Mouse (Mus musculus) MEL (cell line): ENCODE results near the gene S100a6. TPM values are rescaled to one million over a fixed set of nuclear protein-coding genes. Genes with fewer than 3 reads are reported as not detected.

ENCODE experiments used
- DNase-seq: peaks from one replicate; pipeline ENCODE4 v3.0.0; 2011; ENCODE audit warnings: low read depth, low spot score
- H3K27ac ChIP-seq: 2 replicates; pipeline ENCODE4 v1.5.1; 2012; ENCODE audit warnings: low read depth, mild to moderate bottlenecking, control low read depth, low read length, moderate library complexity; ENCODE audit not compliant: control insufficient read depth
- H3K27me3 ChIP-seq, 2 experiments: fragments of 150-350 bp in 1 of 2; sonication (generic) in 1 of 2; 2 replicates each; pipeline ENCODE4 v1.6.1; 2012; ENCODE audit warnings: low read length in 2 of 2, mild to moderate bottlenecking in 2 of 2, improper control_type of control experiment in 1 of 2, moderate library complexity in 1 of 2; ENCODE audit not compliant: insufficient read depth in 2 of 2, control insufficient read depth in 1 of 2
- H3K36me3 ChIP-seq, 2 experiments: 2 replicates each; pipeline ENCODE4 v1.6.1; 2012 to 2014; ENCODE audit warnings: low read length in 2 of 2, improper control_type of control experiment in 1 of 2, inconsistent platforms in 1 of 2, mild to moderate bottlenecking in 1 of 2; ENCODE audit not compliant: insufficient read depth in 2 of 2, control insufficient read depth in 1 of 2
- H3K4me1 ChIP-seq, 2 experiments: fragments of 150-350 bp in 1 of 2; sonication (generic) in 1 of 2; 2 replicates each; pipeline ENCODE4 v1.6.1; 2012; ENCODE audit warnings: low read length in 2 of 2, improper control_type of control experiment in 1 of 2, mild to moderate bottlenecking in 1 of 2; ENCODE audit not compliant: insufficient read depth in 2 of 2, control insufficient read depth in 1 of 2
- H3K4me3 ChIP-seq, 2 experiments: fragments of 150-350 bp in 1 of 2; sonication (generic) in 1 of 2; 2 replicates each; pipeline ENCODE4 v1.5.1; 2012; ENCODE audit warnings: low read depth in 2 of 2, low read length in 2 of 2, mild to moderate bottlenecking in 2 of 2, moderate library complexity in 2 of 2, control low read depth in 1 of 2, improper control_type of control experiment in 1 of 2; ENCODE audit not compliant: control insufficient read depth in 1 of 2, insufficient read depth in 1 of 2
- H3K79me2 ChIP-seq: 2 replicates; pipeline ENCODE4 v1.6.1; 2012; ENCODE audit warnings: mild to moderate bottlenecking, low read length, moderate library complexity; ENCODE audit not compliant: control insufficient read depth, poor library complexity, insufficient read depth
- H3K9ac ChIP-seq: 2 replicates; pipeline ENCODE4 v1.6.1; 2012; ENCODE audit warnings: low read depth, mild to moderate bottlenecking, control low read depth, low read length, moderate library complexity; ENCODE audit not compliant: control insufficient read depth, poor library complexity, severe bottlenecking
- H3K9me3 ChIP-seq: fragments of 150-350 bp; sonication (generic); replicated peaks from 2 replicates; pipeline ENCODE4 v1.6.1; 2012; ENCODE audit warnings: mild to moderate bottlenecking, low read length, improper control_type of control experiment, moderate library complexity; ENCODE audit not compliant: insufficient read depth
- CHD1 ChIP-seq: IDR thresholded peaks from 2 replicates; pipeline ENCODE4 v1.6.1; 2012; ENCODE audit warnings: low read depth, mild to moderate bottlenecking, inconsistent platforms, low read length, improper control_type of control experiment
- CTCF ChIP-seq, 3 experiments: IDR thresholded peaks in 2 of 3; conservative IDR thresholded peaks in 1 of 3; 2 replicates each; pipeline ENCODE4 v1.5.1; 2011 to 2012; ENCODE audit warnings: low read length in 3 of 3, low read depth in 2 of 3, mild to moderate bottlenecking in 2 of 3, improper control_type of control experiment in 1 of 3, inconsistent platforms in 1 of 3, mixed read lengths in 1 of 3, moderate library complexity in 1 of 3; ENCODE audit not compliant: control insufficient read depth in 1 of 3, insufficient read depth in 1 of 3, poor library complexity in 1 of 3, severe bottlenecking in 1 of 3
- ELF1 ChIP-seq: IDR thresholded peaks from 2 replicates; pipeline ENCODE4 v1.6.1; 2014; ENCODE audit warnings: low read depth, mild to moderate bottlenecking, inconsistent platforms, low read length, improper control_type of control experiment, moderate library complexity
- ETS1 ChIP-seq: IDR thresholded peaks from 2 replicates; pipeline ENCODE4 v1.6.1; 2012; ENCODE audit warnings: low read depth, mild to moderate bottlenecking, inconsistent platforms, low read length, improper control_type of control experiment, moderate library complexity
- GATA1 ChIP-seq: IDR thresholded peaks from 2 replicates; pipeline ENCODE4 v1.6.1; 2011; ENCODE audit warnings: low read depth, low read length, improper control_type of control experiment
- HCFC1 ChIP-seq: IDR thresholded peaks from 2 replicates; pipeline ENCODE4 v1.6.1; 2012; ENCODE audit warnings: low read depth, mild to moderate bottlenecking, inconsistent platforms, low read length, improper control_type of control experiment, moderate library complexity
- MAFK ChIP-seq: IDR thresholded peaks from 2 replicates; pipeline ENCODE4 v1.6.1; 2011; ENCODE audit warnings: low read depth, mild to moderate bottlenecking, low read length, improper control_type of control experiment, borderline replicate concordance
- MAX ChIP-seq: IDR thresholded peaks from 2 replicates; pipeline ENCODE4 v1.6.1; 2011; ENCODE audit warnings: low read length, improper control_type of control experiment
- MAZ ChIP-seq: IDR thresholded peaks from 2 replicates; pipeline ENCODE4 v1.6.1; 2012; ENCODE audit warnings: low read depth, mild to moderate bottlenecking, inconsistent platforms, low read length, improper control_type of control experiment
- MYB ChIP-seq: IDR thresholded peaks from 2 replicates; pipeline ENCODE4 v1.6.1; 2011; ENCODE audit warnings: mild to moderate bottlenecking, low read depth, low read length, improper control_type of control experiment
- MYC ChIP-seq: IDR thresholded peaks from 2 replicates; pipeline ENCODE4 v1.6.1; 2011; ENCODE audit warnings: low read depth, mild to moderate bottlenecking, low read length, improper control_type of control experiment, moderate library complexity
- NRF1 ChIP-seq: IDR thresholded peaks from 2 replicates; pipeline ENCODE4 v1.6.1; 2014; ENCODE audit warnings: low read depth, mild to moderate bottlenecking, inconsistent platforms, low read length, improper control_type of control experiment, moderate library complexity; ENCODE audit not compliant: poor library complexity, insufficient read depth, severe bottlenecking
- POLR2A ChIP-seq, 2 experiments: IDR thresholded peaks; 2 replicates each; pipeline ENCODE4 v1.6.1; 2011 to 2012; ENCODE audit warnings: low read length in 2 of 2, mild to moderate bottlenecking in 2 of 2, control low read depth in 1 of 2, improper control_type of control experiment in 1 of 2, low read depth in 1 of 2, moderate library complexity in 1 of 2; ENCODE audit not compliant: control insufficient read depth in 1 of 2, insufficient read depth in 1 of 2, poor library complexity in 1 of 2
- POLR2AphosphoS2 ChIP-seq: IDR thresholded peaks from 2 replicates; pipeline ENCODE4 v1.6.1; 2011; ENCODE audit warnings: low read length, improper control_type of control experiment
- POLR2AphosphoS5 ChIP-seq: IDR thresholded peaks from 2 replicates; pipeline ENCODE4 v1.6.1; 2012; ENCODE audit warnings: low read depth, borderline replicate concordance, mild to moderate bottlenecking, inconsistent platforms, low read length, moderate library complexity, mixed read lengths
- RCOR1 ChIP-seq: IDR thresholded peaks from 2 replicates; pipeline ENCODE4 v1.6.1; 2012; ENCODE audit warnings: low read depth, mild to moderate bottlenecking, inconsistent platforms, low read length, improper control_type of control experiment
- SIN3A ChIP-seq: IDR thresholded peaks from 2 replicates; pipeline ENCODE4 v1.6.1; 2012; ENCODE audit warnings: low read length, improper control_type of control experiment, inconsistent platforms
- SMC3 ChIP-seq: IDR thresholded peaks from 2 replicates; pipeline ENCODE4 v1.6.1; 2011; ENCODE audit warnings: low read depth, low read length, improper control_type of control experiment
- TAL1 ChIP-seq: IDR thresholded peaks from 2 replicates; pipeline ENCODE4 v1.6.1; 2012; ENCODE audit warnings: mild to moderate bottlenecking, inconsistent platforms, low read length, moderate library complexity, mixed read lengths
- TCF12 ChIP-seq: IDR thresholded peaks from 2 replicates; pipeline ENCODE4 v1.6.1; 2014; ENCODE audit warnings: low read depth, mild to moderate bottlenecking, inconsistent platforms, low read length, improper control_type of control experiment, moderate library complexity
- ZC3H11A ChIP-seq: IDR thresholded peaks from 2 replicates; pipeline ENCODE4 v1.6.1; 2012; ENCODE audit warnings: low read depth, mild to moderate bottlenecking, inconsistent platforms, low read length, improper control_type of control experiment
- ZKSCAN1 ChIP-seq: IDR thresholded peaks from 2 replicates; pipeline ENCODE4 v1.6.1; 2012; ENCODE audit warnings: low read depth, mild to moderate bottlenecking, inconsistent platforms, low read length, improper control_type of control experiment, moderate library complexity
- ZMIZ1 ChIP-seq: IDR thresholded peaks from 2 replicates; pipeline ENCODE4 v1.6.1; 2012; ENCODE audit warnings: low read depth, mild to moderate bottlenecking, inconsistent platforms, low read length, improper control_type of control experiment, moderate library complexity
- ZNF384 ChIP-seq: IDR thresholded peaks from 2 replicates; pipeline ENCODE4 v1.6.1; 2012; ENCODE audit warnings: low read depth, mild to moderate bottlenecking, inconsistent platforms, low read length, improper control_type of control experiment
- polyA plus RNA-seq, 2 experiments: library from polyadenylated mRNA; stranded (reverse) in 1 of 2; unstranded in 1 of 2; fragments of >175 nt in 1 of 2; fragments of >200 nt in 1 of 2; gene quantifications; 2 replicates each; pipeline versions ENCODE4 v1.2.1 to v1.2.4; 2012; ENCODE audit warnings: low replicate concordance in 2 of 2, low read depth in 1 of 2; ENCODE audit not compliant: insufficient read length in 2 of 2, insufficient read depth in 1 of 2, missing spikeins in 1 of 2
- total RNA-seq: library from RNA; depleted of rRNA; stranded (reverse); fragments of 300-350 nt; gene quantifications from 2 replicates; pipeline ENCODE4 v1.2.3, GENCODE M21; 2012

Gene S100a6
- total and polyA plus RNA-seq, 3 experiments = 0.85 to 4.7 TPM; not detected in 1

DNA sequence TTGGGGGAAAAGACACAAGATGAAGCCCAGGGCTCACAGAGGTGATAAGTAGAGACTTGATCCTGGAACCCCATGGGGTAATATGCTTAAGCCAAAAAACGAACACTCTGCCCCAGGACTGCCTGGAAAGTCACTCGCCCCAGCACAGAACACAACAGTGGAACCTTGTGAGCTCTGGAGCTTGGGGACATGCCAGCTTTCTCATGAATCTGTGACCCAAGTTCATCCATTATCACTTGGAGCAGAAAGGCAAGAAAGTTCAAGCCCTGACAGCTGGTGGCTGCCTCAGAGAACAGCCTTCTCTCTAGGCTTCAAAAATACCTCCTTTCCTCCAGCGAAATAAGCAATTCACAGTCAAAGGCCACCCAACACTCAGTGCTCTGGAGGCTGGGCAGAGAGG lies 13.3 kb upstream of the S100a6 start:
- DNase-seq = no peak
- no peak for TF ChIP-seq NRF1
- no peak for TF ChIP-seq POLR2AphosphoS2
- TF ChIP-seq RCOR1 = no peak
- TF ChIP-seq TAL1 = no peak
- no peak for TF ChIP-seq ZNF384
- no peak for TF ChIP-seq MAZ
- TF ChIP-seq ETS1 = no peak
- TF ChIP-seq CTCF (IDR thresholded peaks at IDR 0.05 in 2 of 3, conservative IDR thresholded peaks at IDR 0.05 in 1 of 3; ENCODE audit: control insufficient read depth in 1 of 3, insufficient read depth in 1 of 3, low read depth in 2 of 3, low read length in 3 of 3, poor library complexity in 1 of 3, severe bottlenecking in 1 of 3) = no peak
- no peak for TF ChIP-seq ZKSCAN1
- TF ChIP-seq MYB = no peak
- TF ChIP-seq TCF12 = no peak
- TF ChIP-seq SMC3 = no peak
- no peak for TF ChIP-seq MAFK
- TF ChIP-seq ZMIZ1 = no peak
- H3K27me3 ChIP-seq = peaks cover 0 to 1% of the 10 kb centered on the region in 2 experiments; a peak in 1 of 4 replicates
- no peak overlapping the region for H3K9ac ChIP-seq
- no peak overlapping the region for H3K4me3 ChIP-seq
- no peak overlapping the region for H3K27ac ChIP-seq
- H3K4me1 ChIP-seq = peaks cover 0 to 12% of the 10 kb centered on the region in 2 experiments; a peak in 2 of 4 replicates
- no peaks in the 10 kb centered on the region for H3K79me2 ChIP-seq
- peaks cover 0 to 8% of the 10 kb centered on the region in 2 experiments; a peak in 2 of 4 replicates for H3K36me3 ChIP-seq
- no peaks in the 10 kb centered on the region for H3K9me3 ChIP-seq

DNA sequence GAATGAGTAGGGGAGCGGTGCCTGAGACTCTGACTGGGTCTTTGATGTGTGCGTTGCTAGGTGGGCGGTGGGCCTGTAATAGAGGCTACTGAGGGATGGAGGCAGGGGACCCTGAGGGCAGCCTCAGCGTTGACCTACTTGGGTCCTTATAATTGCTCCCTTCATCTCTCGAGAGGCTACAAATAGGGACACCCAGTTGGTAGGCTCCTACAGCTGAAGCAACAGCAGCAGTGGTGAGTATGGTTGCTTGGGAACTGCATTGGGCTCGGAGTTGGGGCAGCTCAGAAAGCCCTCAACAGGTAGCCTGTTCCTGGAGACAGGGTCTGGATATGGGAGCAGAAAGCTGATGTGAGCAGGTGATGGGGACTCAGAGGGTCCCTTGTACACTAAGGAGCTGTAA lies 12.6 kb upstream of the S100a6 start:
- H3K4me3 ChIP-seq = no peak overlapping the region
- peaks cover 0 to 1% of the 10 kb centered on the region in 2 experiments; a peak in 1 of 4 replicates for H3K27me3 ChIP-seq
- H3K9me3 ChIP-seq = no peaks in the 10 kb centered on the region
- no peak overlapping the region for H3K27ac ChIP-seq
- TF ChIP-seq MAX (no peak), MAFK (no peak), POLR2AphosphoS5 (no peak), MYC (no peak), TAL1 (no peak), ZC3H11A (no peak), ZMIZ1 (no peak), GATA1 (no peak), ELF1 (no peak), CTCF (IDR thresholded peaks at IDR 0.05 in 2 of 3, conservative IDR thresholded peaks at IDR 0.05 in 1 of 3; ENCODE audit: control insufficient read depth in 1 of 3, insufficient read depth in 1 of 3, low read depth in 2 of 3, low read length in 3 of 3, poor library complexity in 1 of 3, severe bottlenecking in 1 of 3) (no peak), ETS1 (no peak), SIN3A (no peak), POLR2A (IDR thresholded peaks at IDR 0.05; ENCODE audit: control insufficient read depth in 1 of 2, insufficient read depth in 1 of 2, low read depth in 1 of 2, low read length in 2 of 2, poor library complexity in 1 of 2) (no peak), CHD1 (no peak), ZNF384 (no peak), POLR2AphosphoS2 (no peak), HCFC1 (no peak)
- H3K79me2 ChIP-seq = no peaks in the 10 kb centered on the region
- H3K4me1 ChIP-seq = peaks cover 5 to 17% of the 10 kb centered on the region in 2 experiments; a peak in 3 of 4 replicates
- peaks cover 0 to 12% of the 10 kb centered on the region in 2 experiments; a peak in 2 of 4 replicates for H3K36me3 ChIP-seq
- DNase-seq = no peak
- H3K9ac ChIP-seq = no peak overlapping the region
